Mouse (Mus musculus): Measurements from ENCODE around the gene Kif4. TPM values are rescaled to one million over a fixed set of nuclear protein-coding genes. Genes with fewer than 3 reads are reported as not detected.
A peak's percentile ranks its signal among the peaks of the same experiment; 100 is the strongest.

Gene Kif4
- polyA plus RNA-seq (2016; fragmentation: Nextera tagmentation; extraction: Ambion mirVana): 37.0 and 40.2 TPM in 2 replicates

DNA sequence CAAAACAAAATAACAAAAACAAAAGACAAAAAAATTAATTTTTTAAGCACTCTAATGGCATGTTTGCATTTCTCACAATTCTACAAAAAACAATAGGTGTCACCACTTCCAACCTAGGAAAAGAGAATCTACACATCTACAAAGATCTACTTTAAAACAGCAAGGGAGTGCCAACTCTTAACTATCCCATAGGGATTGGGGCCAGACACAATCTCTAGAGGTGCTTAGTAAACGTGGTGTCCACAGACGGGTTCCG, at the start of gene Kif4:
Gene Kif4, plus strand, starts transcription at position 192 of the 256 bp plus-strand sequence.
- WGBS: 18% methylated on average over 3 of the region's 3 CpGs
- H3K36me3 ChIP-seq (replicated peaks): peaks cover 27% of the 10 kb centered on the region
- peak within 1 kb of the TSS; percentile 78 for H3K4me3 ChIP-seq
- 0 out of 2 replicates have a peak, but pooled peaks cover 6% of the 10 kb centered on the region for H3K4me1 ChIP-seq
- H3K27me3 ChIP-seq (replicated peaks; ENCODE audit: low read depth, poor library complexity, severe bottlenecking): peaks cover 44% of the 10 kb centered on the region
- DNase-seq (ENCODE audit: low spot score): no peak
- no peaks in the 10 kb centered on the region for H3K9me3 ChIP-seq
- peak within 1 kb of the TSS; percentile 92 for H3K27ac ChIP-seq (replicated peaks)

GRCm38 (mm10) chrX:100594791-100595190, 30.7 kb upstream of the Kif4 start, which contains the start of gene P2ry4:
TSS of gene P2ry4 (minus strand) at chrX:100594869.
- peaks cover 76% of the 10 kb centered on the region for H3K27me3 ChIP-seq (replicated peaks; ENCODE audit: low read depth, poor library complexity, severe bottlenecking)
- H3K9me3 ChIP-seq: no peaks in the 10 kb centered on the region
- no peak for DNase-seq (ENCODE audit: low spot score)
- H3K36me3 ChIP-seq (replicated peaks): no peaks in the 10 kb centered on the region
- no peak within 1 kb of the TSS for H3K27ac ChIP-seq (replicated peaks)
- no peak within 1 kb of the TSS for H3K4me3 ChIP-seq
- WGBS: 72% methylated on average over 4 of the region's 4 CpGs
- no peaks in the 10 kb centered on the region for H3K4me1 ChIP-seq

- Histone ChIP-seq H3K27me3 (replicated peaks; ENCODE audit: low read depth, poor library complexity, severe bottlenecking) (peaks cover 89% of the 10 kb centered on the region), H3K36me3 (replicated peaks) (no peaks in the 10 kb centered on the region), H3K27ac (replicated peaks) (no peak overlapping the region), H3K9me3 (no peaks in the 10 kb centered on the region), H3K4me1 (no peaks in the 10 kb centered on the region), H3K4me3 (no peak overlapping the region)
- 20% methylated on average over 5 of the region's 5 CpGs for WGBS
- peak; percentile 45 for DNase-seq (ENCODE audit: low spot score)
Measured at GRCm38 (mm10) chrX:100597439-100597838, 28.1 kb upstream of the Kif4 start.

GRCm38 (mm10) chrX:100599755-100600154, 25.8 kb upstream of the Kif4 start:
- DNase-seq (ENCODE audit: low spot score): no peak
- H3K4me3 ChIP-seq: no peak overlapping the region
- peaks cover 81% of the 10 kb centered on the region for H3K27me3 ChIP-seq (replicated peaks; ENCODE audit: low read depth, poor library complexity, severe bottlenecking)
- WGBS: 72% methylated on average over 4 of the region's 4 CpGs
- H3K36me3 ChIP-seq (replicated peaks): no peaks in the 10 kb centered on the region
- no peaks in the 10 kb centered on the region for H3K4me1 ChIP-seq
- no peaks in the 10 kb centered on the region for H3K9me3 ChIP-seq
- H3K27ac ChIP-seq (replicated peaks): no peak overlapping the region

DNA sequence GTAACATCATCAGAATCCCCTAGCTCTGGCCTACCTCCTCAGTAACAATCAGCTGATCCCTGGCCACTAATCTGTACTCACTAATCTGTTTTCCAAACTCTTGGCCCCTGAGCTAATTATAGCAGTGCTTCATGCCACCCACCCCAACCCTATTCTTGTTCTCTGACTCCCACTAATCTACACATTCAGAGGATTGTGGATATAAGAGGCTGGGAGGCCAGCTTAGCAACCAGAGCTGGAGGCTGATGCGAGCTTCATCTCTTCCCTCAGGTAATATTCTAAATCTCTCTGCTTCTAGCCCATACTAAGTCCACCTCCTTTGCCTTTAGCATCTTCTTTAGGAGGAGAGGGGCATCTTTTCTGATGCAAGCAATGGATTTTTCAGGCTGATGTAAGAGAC, 20.2 kb upstream of the Kif4 start, which contains the start of gene Arr3:
Gene Arr3, plus strand, starts transcription at position 184 of the 400 bp plus-strand sequence.
- Histone ChIP-seq H3K4me1 (no peaks in the 10 kb centered on the region), H3K27ac (replicated peaks) (no peak within 1 kb of the TSS), H3K27me3 (replicated peaks; ENCODE audit: low read depth, poor library complexity, severe bottlenecking) (peaks cover 67% of the 10 kb centered on the region), H3K4me3 (no peak within 1 kb of the TSS), H3K9me3 (no peaks in the 10 kb centered on the region), H3K36me3 (replicated peaks) (no peaks in the 10 kb centered on the region)
- DNase-seq (ENCODE audit: low spot score): no peak
- WGBS: 71% methylated on average over 1 of the region's 1 CpGs

DNA sequence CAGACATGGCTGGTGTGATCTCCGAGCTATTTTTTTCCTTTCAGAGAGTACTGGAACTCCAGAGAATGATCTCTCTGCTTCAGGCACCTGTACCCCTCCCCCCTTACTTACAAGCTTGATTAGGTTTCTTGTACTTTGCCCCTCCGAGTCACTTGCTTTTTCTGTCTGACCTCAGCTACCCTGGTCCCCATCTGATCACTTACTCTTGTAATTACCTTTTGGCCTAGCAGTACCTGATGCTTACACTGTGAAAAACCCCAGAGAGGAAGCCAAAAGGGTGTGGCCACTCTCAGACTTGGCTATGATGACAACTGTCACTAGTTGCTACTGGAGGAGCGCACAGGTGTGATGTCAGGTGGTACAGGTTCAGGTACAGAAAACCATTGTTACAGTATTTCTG, 7.0 kb upstream of the Kif4 start:
- H3K36me3 ChIP-seq (replicated peaks): peaks cover 16% of the 10 kb centered on the region
- DNase-seq (ENCODE audit: low spot score): no peak
- H3K4me3 ChIP-seq: no peak overlapping the region
- H3K9me3 ChIP-seq: no peaks in the 10 kb centered on the region
- H3K27me3 ChIP-seq (replicated peaks; ENCODE audit: low read depth, poor library complexity, severe bottlenecking): peaks cover 60% of the 10 kb centered on the region
- H3K4me1 ChIP-seq: no peaks in the 10 kb centered on the region
- H3K27ac ChIP-seq (replicated peaks): no peak overlapping the region
- 66% methylated on average over 3 of the region's 3 CpGs for WGBS

GRCm38 (mm10) chrX:100621366-100621765, 4.2 kb upstream of the Kif4 start:
- H3K27ac ChIP-seq (replicated peaks): no peak overlapping the region
- peaks cover 20% of the 10 kb centered on the region for H3K36me3 ChIP-seq (replicated peaks)
- DNase-seq (ENCODE audit: low spot score): no peak
- 0 out of 2 replicates have a peak, but pooled peaks cover 6% of the 10 kb centered on the region for H3K4me1 ChIP-seq
- 84% methylated on average over 2 of the region's 2 CpGs for WGBS
- peaks cover 58% of the 10 kb centered on the region for H3K27me3 ChIP-seq (replicated peaks; ENCODE audit: low read depth, poor library complexity, severe bottlenecking)
- H3K4me3 ChIP-seq: no peak overlapping the region
- no peaks in the 10 kb centered on the region for H3K9me3 ChIP-seq

DNA sequence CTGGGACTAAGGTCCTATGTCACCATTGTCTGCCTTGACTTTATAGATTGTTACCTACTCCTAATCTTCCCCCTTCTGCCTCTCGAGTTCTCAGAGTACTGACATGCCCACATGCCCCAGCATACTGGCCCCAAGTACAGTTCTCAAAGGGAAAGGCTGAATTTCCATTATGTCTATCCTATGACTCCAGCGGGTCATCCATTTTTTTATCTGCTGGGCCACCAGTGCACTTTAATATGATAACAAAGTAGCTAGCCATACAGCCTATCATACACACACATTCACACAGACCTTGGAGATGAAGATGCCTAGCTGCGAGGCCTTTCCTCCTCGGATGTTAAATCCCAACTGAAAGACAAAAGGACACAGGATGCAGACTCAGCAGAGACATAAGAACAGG, 1.3 kb upstream of the Kif4 start:
- no peak for DNase-seq (ENCODE audit: low spot score)
- no peak overlapping the region for H3K27ac ChIP-seq (replicated peaks)
- H3K4me3 ChIP-seq: no peak overlapping the region
- 91% methylated on average over 4 of the region's 4 CpGs for WGBS
- no peaks in the 10 kb centered on the region for H3K9me3 ChIP-seq
- peaks cover 27% of the 10 kb centered on the region for H3K36me3 ChIP-seq (replicated peaks)
- H3K4me1 ChIP-seq: 0 out of 2 replicates have a peak, but pooled peaks cover 6% of the 10 kb centered on the region
- H3K27me3 ChIP-seq (replicated peaks; ENCODE audit: low read depth, poor library complexity, severe bottlenecking): peaks cover 37% of the 10 kb centered on the region

DNA sequence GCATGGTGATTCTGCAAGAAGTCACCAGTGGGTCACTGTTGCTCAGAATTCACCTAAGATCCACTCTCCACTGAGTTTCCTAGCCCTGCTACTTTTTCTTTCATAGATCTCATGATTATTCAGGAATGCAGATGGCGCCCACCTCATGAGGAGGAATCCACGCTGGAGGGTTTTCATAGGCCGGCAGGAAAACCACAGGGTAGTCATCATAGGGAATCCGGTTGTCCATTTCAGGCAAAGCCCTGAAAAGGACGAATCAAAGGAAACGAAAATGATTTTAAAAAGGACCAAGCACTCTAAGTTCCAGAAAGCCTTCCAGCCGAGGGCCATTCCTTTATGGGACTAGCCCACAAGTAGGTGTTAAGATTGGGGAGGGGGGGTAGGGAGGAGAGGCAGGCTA, 391 bp upstream of the Kif4 start:
- WGBS: 40% methylated on average over 7 of the region's 7 CpGs
- Histone ChIP-seq H3K27ac (replicated peaks) (peak overlapping the region; percentile 83), H3K9me3 (no peaks in the 10 kb centered on the region), H3K36me3 (replicated peaks) (peaks cover 27% of the 10 kb centered on the region), H3K4me3 (peak overlapping the region; percentile 78), H3K27me3 (replicated peaks; ENCODE audit: low read depth, poor library complexity, severe bottlenecking) (peaks cover 44% of the 10 kb centered on the region), H3K4me1 (0 out of 2 replicates have a peak, but pooled peaks cover 6% of the 10 kb centered on the region)
- DNase-seq (ENCODE audit: low spot score): no peak

DNA sequence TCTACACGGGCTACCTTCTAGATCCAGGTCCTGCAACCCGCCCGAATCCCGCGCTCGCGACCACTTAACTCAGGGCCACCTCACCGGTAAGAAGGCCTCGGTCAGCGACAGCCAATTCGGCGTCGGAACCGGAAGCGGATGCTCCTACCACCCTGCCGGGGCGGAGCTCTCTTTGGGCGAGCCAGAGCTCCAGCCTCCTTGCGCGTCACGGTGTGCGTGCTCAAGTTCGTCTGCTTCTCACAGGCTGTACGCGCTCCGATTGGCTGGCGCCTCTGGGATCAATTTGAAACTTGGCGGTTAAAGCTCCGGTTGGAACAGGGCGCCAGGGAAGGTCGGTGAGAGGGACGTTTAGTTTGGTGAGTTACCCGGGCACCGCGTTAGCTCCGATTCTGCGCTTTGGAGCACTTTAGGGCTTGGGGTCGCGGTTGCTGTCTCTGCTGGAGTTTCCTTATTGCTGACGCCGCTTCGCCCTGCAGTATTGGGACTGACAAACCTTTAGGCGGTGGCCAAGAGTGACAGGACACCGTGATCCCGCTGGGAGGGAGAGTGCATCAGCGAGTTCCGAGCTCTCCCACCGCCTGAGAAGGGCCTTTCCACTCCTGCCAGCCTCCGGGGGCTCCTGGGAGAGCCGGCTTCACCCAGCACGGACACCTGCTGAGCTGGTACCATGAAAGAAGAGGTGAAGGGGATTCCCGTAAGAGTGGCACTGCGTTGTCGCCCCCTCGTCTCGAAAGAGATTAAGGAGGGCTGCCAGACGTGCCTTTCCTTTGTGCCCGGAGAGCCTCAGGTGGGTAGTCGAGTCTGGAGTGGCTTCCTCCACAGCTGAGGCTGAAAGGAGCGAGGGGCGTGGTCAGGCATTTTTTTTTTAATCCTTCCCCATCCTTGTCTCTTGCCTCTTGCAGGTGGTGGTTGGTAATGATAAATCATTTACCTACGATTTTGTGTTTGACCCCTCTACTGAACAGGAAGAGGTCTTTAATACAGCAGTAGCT, 561 bp downstream of the Kif4 start, which contains the start of gene Pdzd11:
Gene Pdzd11, minus strand, starts transcription at position 767 of the 992 bp plus-strand sequence.
- no peaks in the 10 kb centered on the region for H3K9me3 ChIP-seq
- peak within 1 kb of the TSS; percentile 92 for H3K27ac ChIP-seq (replicated peaks)
- 15% methylated on average over 62 of the region's 62 CpGs for WGBS
- peaks cover 27% of the 10 kb centered on the region for H3K36me3 ChIP-seq (replicated peaks)
- 0 out of 2 replicates have a peak, but pooled peaks cover 6% of the 10 kb centered on the region for H3K4me1 ChIP-seq
- peak within 1 kb of the TSS; percentile 78 for H3K4me3 ChIP-seq
- H3K27me3 ChIP-seq (replicated peaks; ENCODE audit: low read depth, poor library complexity, severe bottlenecking): peaks cover 44% of the 10 kb centered on the region
- peak; percentile 93 for DNase-seq (ENCODE audit: low spot score)

GRCm38 (mm10) chrX:100629076-100629475, 3.5 kb downstream of the Kif4 start:
- Histone ChIP-seq H3K4me3 (no peak overlapping the region), H3K27me3 (replicated peaks; ENCODE audit: low read depth, poor library complexity, severe bottlenecking) (peaks cover 41% of the 10 kb centered on the region), H3K9me3 (no peaks in the 10 kb centered on the region), H3K4me1 (0 out of 2 replicates have a peak, but pooled peaks cover 6% of the 10 kb centered on the region), H3K36me3 (replicated peaks) (peaks cover 22% of the 10 kb centered on the region), H3K27ac (replicated peaks) (no peak overlapping the region)
- DNase-seq (ENCODE audit: low spot score): no peak
- WGBS: 93% methylated on average over 2 of the region's 2 CpGs

DNA sequence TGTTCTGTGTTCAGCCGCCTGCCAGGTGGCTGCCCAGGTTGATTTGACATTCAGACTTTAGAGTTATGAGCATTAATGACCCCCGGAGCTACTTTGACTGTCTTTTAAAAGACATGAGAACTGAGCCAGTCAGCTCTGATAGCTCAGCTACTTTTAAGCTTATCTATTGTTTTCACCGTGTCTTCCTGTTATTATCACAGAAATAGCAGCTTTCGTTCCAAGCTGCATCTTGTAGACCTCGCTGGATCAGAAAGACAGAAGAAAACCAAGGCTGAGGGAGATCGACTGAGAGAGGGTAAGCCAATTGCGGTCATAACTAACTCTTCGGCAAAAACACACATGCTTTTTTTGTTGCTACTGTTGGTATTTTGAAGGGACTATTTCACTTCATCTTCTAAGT, 12.9 kb downstream of the Kif4 start:
- Histone ChIP-seq H3K4me1 (no peaks in the 10 kb centered on the region), H3K27me3 (replicated peaks; ENCODE audit: low read depth, poor library complexity, severe bottlenecking) (peaks cover 33% of the 10 kb centered on the region), H3K9me3 (no peaks in the 10 kb centered on the region), H3K36me3 (replicated peaks) (peaks cover 89% of the 10 kb centered on the region), H3K4me3 (no peak overlapping the region), H3K27ac (replicated peaks) (no peak overlapping the region)
- no peak for DNase-seq (ENCODE audit: low spot score)
- WGBS: 93% methylated on average over 8 of the region's 8 CpGs

DNA sequence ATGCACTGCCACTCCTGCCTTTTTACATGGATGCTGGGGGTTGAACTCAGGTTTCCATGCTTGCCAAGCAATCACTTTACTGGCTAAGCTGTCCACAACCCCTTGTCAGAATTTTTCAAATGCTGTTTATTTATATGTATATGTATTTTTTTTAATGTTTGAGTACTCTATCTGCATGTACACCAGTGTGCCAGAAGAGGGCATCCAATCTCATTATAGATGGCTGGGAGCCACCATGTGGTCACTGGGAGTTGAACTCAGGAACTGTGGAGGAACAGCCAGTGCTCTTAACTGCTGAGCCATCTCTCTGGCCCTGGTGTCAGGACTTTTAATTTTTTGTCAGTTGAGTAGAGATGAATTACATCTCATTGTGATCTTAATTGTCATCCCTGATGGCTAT, 27.3 kb downstream of the Kif4 start:
- peaks cover 21% of the 10 kb centered on the region for H3K27me3 ChIP-seq (replicated peaks; ENCODE audit: low read depth, poor library complexity, severe bottlenecking)

More for the DNA sequence above, 27.3 kb downstream of the Kif4 start:
- Histone ChIP-seq H3K9me3 (no peaks in the 10 kb centered on the region), H3K27ac (replicated peaks) (no peak overlapping the region), H3K36me3 (replicated peaks) (peaks cover 30% of the 10 kb centered on the region), H3K4me1 (no peaks in the 10 kb centered on the region), H3K4me3 (no peak overlapping the region)
- no peak for DNase-seq (ENCODE audit: low spot score)

Measured in embryonic facial prominence, embryonic 10.5 days (tissue).